Mouse (Mus musculus) monocyte, adult 2 months (primary cell): ENCODE measurements at regions not wholly inside any gene's neighbourhood (a gene's known extent, or its start where the extent isn't known, plus 50 kb on each side); places are given as distances from the start of the nearest gene placed in this dataset.

Experiments used
- DNase-seq, 2 experiments: peaks; one replicate each; pipeline ENCODE4 v3.0.0; 2022; ENCODE audit warnings: low spot score in 2 of 2, low read depth in 1 of 2

- DNase-seq, result no peak
Measured at GRCm38 (mm10) chr2:48456072-48457040, 357.6 kb upstream of the Acvr2a start.

DNA sequence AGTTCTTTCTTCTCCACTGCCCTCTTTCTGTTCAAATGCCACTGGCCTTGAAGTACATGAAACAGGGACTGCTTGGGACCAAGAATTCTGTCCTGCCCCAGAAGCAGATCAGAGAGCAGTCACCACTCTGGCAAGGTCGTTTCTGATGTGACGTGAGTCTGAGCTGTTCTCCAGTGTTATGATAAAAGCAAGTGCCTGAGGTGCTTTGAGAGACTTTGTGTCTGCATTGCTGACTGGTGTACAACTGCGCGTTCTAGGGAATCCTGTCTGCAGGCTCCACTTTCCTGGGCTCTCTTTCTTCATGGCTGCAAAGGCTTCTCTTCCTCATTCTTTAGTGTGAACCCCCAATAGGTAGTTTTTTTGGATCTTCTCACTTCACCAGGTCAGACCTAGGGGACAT, 356.8 kb upstream of the Acvr2a start:
- DNase-seq, result no peak

- DNase-seq, result no peak
Measured at GRCm38 (mm10) chr2:48465483-48465882, 348.4 kb upstream of the Acvr2a start.

- DNase-seq, result no peak
Measured at GRCm38 (mm10) chr2:48468895-48469294, 345.0 kb upstream of the Acvr2a start.

DNA sequence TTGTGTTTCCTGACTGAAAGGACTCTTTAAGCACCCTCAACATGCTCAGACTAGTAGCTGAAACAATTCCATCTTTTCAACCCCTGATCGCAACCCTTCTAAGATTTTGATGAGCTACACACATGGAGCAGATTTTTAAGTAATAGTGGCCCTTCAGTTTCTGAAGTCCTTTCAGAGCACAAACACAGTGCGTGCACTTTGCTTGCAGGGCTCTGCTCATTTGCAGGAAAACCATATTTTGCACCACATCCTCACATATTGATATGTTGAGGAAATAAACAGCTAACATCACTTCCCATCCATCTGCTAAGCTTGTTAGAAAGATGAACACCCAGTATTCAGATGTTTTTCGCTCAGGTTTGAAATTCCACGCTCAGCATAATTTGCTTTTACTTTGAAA, 344.6 kb upstream of the Acvr2a start:
- DNase-seq, result no peak

DNA sequence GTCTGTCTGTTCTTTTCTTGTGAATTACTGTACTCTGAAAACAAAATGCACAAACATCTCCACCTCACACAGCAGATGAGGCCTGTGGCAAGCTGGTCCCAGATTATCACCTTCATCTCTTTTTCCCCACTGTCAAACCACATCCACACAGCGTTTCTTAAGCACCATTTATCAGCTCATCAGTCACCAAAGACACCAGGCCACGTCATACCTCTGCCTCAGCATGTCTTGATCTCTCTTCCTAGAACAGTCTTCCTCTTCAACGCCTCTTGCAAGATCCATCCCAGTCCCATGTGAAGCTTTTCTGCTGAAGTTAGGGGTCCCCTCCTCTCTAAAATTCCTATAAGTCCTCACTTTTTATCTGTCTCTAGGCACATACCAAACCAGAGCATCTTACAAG, 340.8 kb upstream of the Acvr2a start:
- no peak for DNase-seq

DNA sequence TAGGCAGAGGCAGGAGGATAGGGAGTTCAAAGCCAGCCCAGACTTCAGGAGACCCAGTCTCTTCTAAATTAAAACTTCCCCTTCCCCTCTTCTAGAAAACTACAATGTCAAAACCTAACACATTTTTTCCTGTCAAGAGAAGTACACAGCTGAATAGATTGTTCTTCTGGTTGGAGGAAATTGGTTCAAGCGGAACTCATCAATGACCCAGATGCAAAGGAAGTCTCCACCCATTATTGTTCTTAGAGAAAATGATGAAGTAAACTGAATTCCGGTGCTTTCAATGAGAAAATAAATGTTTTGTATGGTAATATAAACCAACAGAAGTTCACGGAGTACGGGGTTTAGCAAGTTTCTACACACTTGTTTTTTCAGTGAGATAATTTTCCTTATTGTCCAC, 339.3 kb upstream of the Acvr2a start:
- DNase-seq, result no peak

GRCm38 (mm10) chr2:48476777-48477176, 337.1 kb upstream of the Acvr2a start:
- no peak for DNase-seq

DNA sequence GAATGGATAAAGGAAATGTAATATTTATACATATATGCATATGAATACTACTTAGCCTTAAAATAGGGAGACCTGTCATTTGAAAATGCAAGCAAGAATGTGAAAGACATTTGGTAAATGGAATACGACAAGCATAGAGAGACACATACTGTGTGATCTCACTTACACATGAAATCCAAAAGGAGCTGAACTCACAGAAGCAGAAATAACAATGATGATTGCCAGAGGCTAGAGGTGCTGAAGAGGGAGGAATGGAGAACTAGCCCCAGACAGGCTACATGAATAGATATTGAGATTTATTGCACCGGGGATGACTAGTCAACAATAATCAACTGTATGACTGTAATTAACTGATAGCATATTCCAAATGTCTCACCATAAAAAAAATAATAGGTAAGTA, 336.6 kb upstream of the Acvr2a start:
- DNase-seq, result no peak

- DNase-seq, result no peak
Measured at GRCm38 (mm10) chr2:48479601-48480000, 334.3 kb upstream of the Acvr2a start.

GRCm38 (mm10) chr2:48480428-48481191, 333.3 kb upstream of the Acvr2a start:
- DNase-seq, result no peak

GRCm38 (mm10) chr2:48481209-48481742, 332.6 kb upstream of the Acvr2a start:
- DNase-seq, result no peak

- no peak for DNase-seq
Measured at GRCm38 (mm10) chr2:48493574-48493973, 320.3 kb upstream of the Acvr2a start.

GRCm38 (mm10) chr2:48494065-48494464, 319.8 kb upstream of the Acvr2a start:
- no peak for DNase-seq

DNA sequence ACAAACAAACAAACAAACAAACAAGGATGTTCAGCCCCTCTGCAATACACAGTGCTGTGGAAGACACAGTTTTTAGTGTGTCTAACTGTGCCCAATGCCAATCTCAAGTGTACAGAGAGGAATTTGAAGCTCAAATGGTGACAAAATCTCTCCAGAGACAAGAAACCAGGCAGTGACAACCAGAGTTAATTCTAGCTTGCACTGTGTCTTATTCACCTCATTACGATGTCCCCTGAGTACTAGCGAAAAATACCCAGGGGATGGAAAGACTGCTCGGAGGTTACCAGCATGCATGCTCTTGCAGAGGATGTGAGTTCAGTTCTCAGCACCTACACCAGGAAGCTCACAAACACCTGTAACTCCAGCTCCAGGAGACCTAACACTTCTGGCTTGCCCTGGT, 319.3 kb upstream of the Acvr2a start:
- no peak for DNase-seq

DNA sequence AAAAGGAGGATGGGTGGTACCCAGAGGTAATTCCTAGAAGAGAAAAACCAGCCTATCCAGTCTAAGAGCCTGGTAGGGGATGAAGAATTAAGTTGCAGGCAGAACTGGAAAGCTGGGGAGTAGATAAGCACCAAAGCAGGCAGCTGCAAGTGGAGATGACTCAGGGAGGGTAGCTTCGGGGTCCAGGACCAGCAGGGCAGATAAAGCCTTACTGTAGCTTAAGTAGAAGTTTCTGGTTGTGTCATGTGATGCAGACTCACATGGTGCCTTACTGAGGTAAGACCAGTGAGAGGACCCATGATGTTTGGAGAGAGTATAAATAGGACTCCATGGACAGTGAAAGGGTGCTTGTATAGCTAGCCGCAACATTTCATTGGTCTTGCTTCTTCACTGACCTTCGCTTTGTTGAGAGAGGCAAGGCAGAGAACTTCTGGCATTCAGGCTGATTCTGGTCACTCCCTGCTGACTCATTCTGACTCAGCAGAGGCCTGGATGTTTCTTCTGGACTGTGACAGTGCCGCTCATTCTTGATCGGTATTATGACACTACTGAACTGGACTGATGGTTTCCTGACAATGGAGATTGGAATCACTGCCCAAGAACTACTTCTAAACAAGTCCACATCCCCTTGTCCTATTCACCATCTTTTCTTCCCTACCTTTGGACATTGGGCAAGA, 315.7 kb upstream of the Acvr2a start:
- DNase-seq, result no peak

DNA sequence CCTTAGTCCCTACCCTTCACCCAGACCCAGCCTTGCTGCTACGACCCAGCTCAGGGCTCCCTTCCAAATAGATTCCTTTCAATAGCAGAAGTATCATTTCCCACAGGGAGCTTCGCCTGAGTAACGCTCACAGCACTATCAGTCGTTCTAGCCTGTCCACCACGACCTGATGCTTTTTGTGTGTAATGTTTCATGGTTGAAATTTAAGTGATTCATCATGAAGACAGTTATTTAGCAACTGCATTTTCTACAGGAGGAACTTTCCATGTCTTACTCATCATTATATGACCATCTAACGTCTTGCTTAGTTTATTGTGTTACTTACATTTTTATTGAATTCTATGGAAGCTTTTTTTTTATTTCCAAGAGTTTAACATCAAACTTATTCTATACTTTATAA, 314.5 kb upstream of the Acvr2a start:
- no peak for DNase-seq

DNA sequence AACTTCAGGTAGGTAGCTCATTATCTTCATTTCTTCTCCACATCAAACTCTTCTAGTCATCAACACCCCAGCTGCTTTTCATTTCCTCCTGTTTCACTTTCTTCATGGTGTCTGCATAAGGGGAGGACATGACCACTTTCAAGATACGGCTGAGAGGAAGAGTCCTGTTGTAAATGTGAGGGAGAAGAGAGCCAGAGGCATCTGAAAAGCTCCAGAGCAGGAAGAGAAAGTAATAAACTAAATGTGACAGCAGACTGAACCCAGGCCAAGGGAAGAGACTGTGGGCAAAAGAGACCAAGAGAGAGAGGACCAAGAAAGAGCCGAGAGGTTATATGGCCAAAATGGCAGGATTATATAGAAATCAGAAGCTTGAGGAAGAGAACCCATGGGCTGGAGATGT, 312.5 kb upstream of the Acvr2a start:
- DNase-seq, result no peak

DNA sequence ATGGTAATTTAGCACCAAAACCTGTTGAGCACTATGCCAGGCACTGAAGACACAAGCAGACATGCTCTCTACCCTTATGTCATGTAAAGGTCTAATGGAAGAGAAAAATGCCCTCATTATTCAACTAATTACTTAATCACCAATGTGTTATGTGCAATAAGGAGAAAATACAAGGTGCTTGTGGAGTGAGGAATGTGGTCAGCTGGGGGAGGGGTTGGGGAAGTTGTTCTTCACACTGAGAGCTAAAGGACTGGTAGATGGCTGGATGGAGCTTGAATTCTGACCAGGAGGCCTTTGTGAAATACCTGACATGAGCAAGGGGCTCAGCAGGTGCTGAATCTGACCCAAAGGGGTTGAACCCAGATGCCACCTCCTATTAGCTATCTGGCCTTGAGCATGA, 300.1 kb upstream of the Acvr2a start:
- no peak for DNase-seq

- no peak for DNase-seq
Measured at GRCm38 (mm10) chr2:48519838-48520404, 294.0 kb upstream of the Acvr2a start.

DNA sequence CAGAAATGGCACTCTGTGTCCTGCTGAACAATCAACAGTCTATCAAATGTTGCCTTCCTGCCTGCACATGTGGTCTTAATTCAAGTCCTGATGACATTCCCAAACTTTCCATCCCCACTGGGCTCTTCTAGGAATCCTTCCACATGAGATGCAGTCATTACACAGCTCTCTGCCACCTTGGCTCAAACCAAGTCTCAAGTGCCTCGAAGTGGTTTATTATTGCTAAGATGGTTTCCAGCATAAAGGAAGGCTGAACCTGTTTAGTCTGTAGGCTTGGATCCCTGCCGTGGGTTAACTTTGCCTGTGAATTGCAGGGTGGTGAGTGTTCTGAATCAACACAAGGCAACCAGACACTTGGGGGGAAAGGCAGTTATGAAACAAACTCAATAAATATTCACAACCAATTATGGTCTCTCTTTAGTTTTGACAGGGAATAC, 293.4 kb upstream of the Acvr2a start:
- DNase-seq, result no peak
